Mouse (Mus musculus): Measurements from ENCODE around the gene Odf3. TPM values are rescaled to one million over a fixed set of nuclear protein-coding genes. Genes with fewer than 3 reads are reported as not detected.

The Odf3 gene
- total RNA-seq (2021): not detected
- long read RNA-seq, experiment 1: 0 reads
- long read RNA-seq, experiment 2: 0 reads

- DNase-seq: no peak
- intact Hi-C loops (cut with DNase I): loop anchor here (5.0 to 10.0 kb wide), 2 partner anchors 219 to 327 kb away; partner anchors contain the start of gene Rnh1
Measured at GRCm38 (mm10) chr7:140847755-140848580, at the start of gene Odf3. Gene Odf3, plus strand, starts transcription at chr7:140847805.

GRCm38 (mm10) chr7:140798212-140798611 is 49.4 kb upstream of the Odf3 start:
- DNase-seq: no peak
- intact Hi-C loops (cut with DNase I): no loop called here

GRCm38 (mm10) chr7:140802629-140803028 is 45.0 kb upstream of the Odf3 start:
- intact Hi-C loops (cut with DNase I): no loop called here
- DNase-seq: no peak

- intact Hi-C loops (cut with DNase I): no loop called here
Measured at GRCm38 (mm10) chr7:140805704-140806103, 41.9 kb upstream of the Odf3 start.

GRCm38 (mm10) chr7:140810496-140810895 is 37.1 kb upstream of the Odf3 start:
- intact Hi-C loops (cut with DNase I): no loop called here
- DNase-seq: no peak

More at GRCm38 (mm10) chr7:140805704-140806103, 41.9 kb upstream of the Odf3 start:
- no peak for DNase-seq

- intact Hi-C loops (cut with DNase I): no loop called here
- DNase-seq: no peak
Measured at GRCm38 (mm10) chr7:140811714-140812113, 35.9 kb upstream of the Odf3 start.

- intact Hi-C loops (cut with DNase I): no loop called here
- DNase-seq: no peak
Measured at GRCm38 (mm10) chr7:140812850-140813249, 34.8 kb upstream of the Odf3 start.

- DNase-seq: no peak
- intact Hi-C loops (cut with DNase I): no loop called here
Measured at GRCm38 (mm10) chr7:140820173-140820572, 27.4 kb upstream of the Odf3 start.

- no peak for DNase-seq
- intact Hi-C loops (cut with DNase I): no loop called here
Measured at GRCm38 (mm10) chr7:140821305-140821652, 26.3 kb upstream of the Odf3 start.

GRCm38 (mm10) chr7:140821653-140822329 is 25.8 kb upstream of the Odf3 start, which contains the start of gene Zfp941:
Gene Zfp941, minus strand, starts transcription at chr7:140822178.
- intact Hi-C loops (cut with DNase I): no loop called here
- DNase-seq: no peak

- intact Hi-C loops (cut with DNase I): no loop called here
- DNase-seq: no peak
Measured at GRCm38 (mm10) chr7:140822731-140823130, 24.9 kb upstream of the Odf3 start.

GRCm38 (mm10) chr7:140828171-140828881 is 19.3 kb upstream of the Odf3 start:
- no peak for DNase-seq
- intact Hi-C loops (cut with DNase I): no loop called here

GRCm38 (mm10) chr7:140831447-140831846 is 16.2 kb upstream of the Odf3 start:
- intact Hi-C loops (cut with DNase I): no loop called here
- no peak for DNase-seq

GRCm38 (mm10) chr7:140833341-140833740 is 14.3 kb upstream of the Odf3 start:
- intact Hi-C loops (cut with DNase I): no loop called here
- no peak for DNase-seq

- intact Hi-C loops (cut with DNase I): no loop called here
- DNase-seq: no peak
Measured at GRCm38 (mm10) chr7:140834968-140835757, 12.4 kb upstream of the Odf3 start, which contains the start of gene Urah. Gene Urah, plus strand, starts transcription at chr7:140835018.

GRCm38 (mm10) chr7:140835758-140836087 is 11.9 kb upstream of the Odf3 start:
- DNase-seq: no peak
- intact Hi-C loops (cut with DNase I): no loop called here

GRCm38 (mm10) chr7:140836243-140837115 is 11.1 kb upstream of the Odf3 start:
- intact Hi-C loops (cut with DNase I): no loop called here

GRCm38 (mm10) chr7:140839556-140839955 is 8.0 kb upstream of the Odf3 start:
- DNase-seq: no peak
- intact Hi-C loops (cut with DNase I): no loop called here

More at GRCm38 (mm10) chr7:140836243-140837115, 11.1 kb upstream of the Odf3 start:
- no peak for DNase-seq
